Mouse (Mus musculus) bone marrow macrophage, adult 2 months (primary cell): ENCODE measurements around the gene Eif4g3. TPM values are rescaled to one million over a fixed set of nuclear protein-coding genes. Genes with fewer than 3 reads are reported as not detected.

ENCODE experiments used
- H3K27ac ChIP-seq: 2 replicates; pipeline ENCODE4 v1.5.1; 2012; ENCODE audit warnings: low read depth, low read length; ENCODE audit not compliant: insufficient read depth
- H3K4me1 ChIP-seq: 2 replicates; pipeline ENCODE4 v1.6.1; 2012; ENCODE audit warnings: low read length; ENCODE audit not compliant: control insufficient read depth, insufficient read depth
- H3K4me3 ChIP-seq: 2 replicates; pipeline ENCODE4 v1.5.1; 2012; ENCODE audit warnings: mild to moderate bottlenecking, low read length, moderate library complexity; ENCODE audit not compliant: insufficient read depth
- CTCF ChIP-seq: IDR thresholded peaks from 2 replicates; pipeline ENCODE4 v1.5.1; 2012; ENCODE audit warnings: low read depth, mild to moderate bottlenecking, low read length, moderate library complexity
- POLR2A ChIP-seq: IDR thresholded peaks from 2 replicates; pipeline ENCODE4 v1.6.1; 2012; ENCODE audit warnings: mild to moderate bottlenecking, low read depth, low read length, borderline replicate concordance
- polyA plus RNA-seq: library from polyadenylated mRNA; stranded (reverse); fragments of >200 nt; gene quantifications from 2 replicates; pipeline ENCODE4 v1.2.4, GENCODE M21; 2012; ENCODE audit not compliant: missing spikeins, insufficient read depth, insufficient read length

Eif4g3 gene
- polyA plus RNA-seq, 1 experiment: 74.3 TPM

- TF ChIP-seq POLR2A (no peak), CTCF (no peak)
- H3K4me1 ChIP-seq: peaks cover 10% of the 10 kb centered on the region
Observed at GRCm38 (mm10) chr4:138220761-138221160, 227.9 kb downstream of the Eif4g3 start.

GRCm38 (mm10) chr4:138221406-138221805 lies 228.6 kb downstream of the Eif4g3 start:
- Histone ChIP-seq H3K4me3 (no peak overlapping the region), H3K4me1 (peaks cover 9% of the 10 kb centered on the region), H3K27ac (no peak overlapping the region)
- TF ChIP-seq CTCF: no peak
- no peak for TF ChIP-seq POLR2A

More at GRCm38 (mm10) chr4:138220761-138221160, 227.9 kb downstream of the Eif4g3 start:
- no peak overlapping the region for H3K27ac ChIP-seq
- H3K4me3 ChIP-seq: no peak overlapping the region

- no peak overlapping the region for H3K27ac ChIP-seq
- TF ChIP-seq POLR2A (no peak), CTCF (no peak)
- peaks cover 9% of the 10 kb centered on the region for H3K4me1 ChIP-seq
- H3K4me3 ChIP-seq: no peak overlapping the region
Observed at GRCm38 (mm10) chr4:138222396-138222795, 229.6 kb downstream of the Eif4g3 start.

- no peak for TF ChIP-seq POLR2A
- TF ChIP-seq CTCF: no peak
- no peak overlapping the region for H3K27ac ChIP-seq
- peaks cover 8% of the 10 kb centered on the region for H3K4me1 ChIP-seq
- no peak overlapping the region for H3K4me3 ChIP-seq
Observed at GRCm38 (mm10) chr4:138223623-138224022, 230.8 kb downstream of the Eif4g3 start.

- Histone ChIP-seq H3K4me1 (no peaks in the 10 kb centered on the region), H3K27ac (no peak overlapping the region), H3K4me3 (no peak overlapping the region)
- TF ChIP-seq POLR2A (no peak), CTCF (no peak)
Observed at GRCm38 (mm10) chr4:138246756-138247665, 254.2 kb downstream of the Eif4g3 start.

GRCm38 (mm10) chr4:138250088-138250960 lies 257.5 kb downstream of the Eif4g3 start, which contains the start of the genes Sh2d5 and Kif17:
TSS of gene Sh2d5 (plus strand) at chr4:138250403.
TSS of gene Kif17 (plus strand) at chr4:138250435.
- H3K27ac ChIP-seq: no peak within 1 kb of the TSS
- no peak for TF ChIP-seq CTCF
- peak within 1 kb of the TSS; percentile 60 for H3K4me3 ChIP-seq
- H3K4me1 ChIP-seq: no peaks in the 10 kb centered on the region

GRCm38 (mm10) chr4:138251819-138252218 lies 259.0 kb downstream of the Eif4g3 start:
- TF ChIP-seq POLR2A (no peak), CTCF (no peak)
- Histone ChIP-seq H3K4me1 (no peaks in the 10 kb centered on the region), H3K27ac (no peak overlapping the region), H3K4me3 (peak overlapping the region; percentile 47)

GRCm38 (mm10) chr4:138252231-138252630 lies 259.4 kb downstream of the Eif4g3 start:
- H3K27ac ChIP-seq: no peak overlapping the region
- no peaks in the 10 kb centered on the region for H3K4me1 ChIP-seq
- TF ChIP-seq POLR2A: no peak
- no peak for TF ChIP-seq CTCF
- peak overlapping the region; percentile 47; the same call in 1 of the 2 replicates for H3K4me3 ChIP-seq

- Histone ChIP-seq H3K4me1 (peaks cover 3% of the 10 kb centered on the region; the same call in 1 of the 2 replicates), H3K27ac (no peak overlapping the region), H3K4me3 (no peak overlapping the region)
- TF ChIP-seq CTCF (no peak), POLR2A (no peak)
Observed at GRCm38 (mm10) chr4:138257116-138257687, 264.4 kb downstream of the Eif4g3 start.

Other genes with a start within 250 kb of the Eif4g3 start
- gene Alpl, start 196.6 kb upstream of the Eif4g3 start, polyA plus RNA-seq: 0.21 TPM in 1 of 2 replicates, not detected in the other
- gene Ece1, start 130.8 kb upstream of the Eif4g3 start, polyA plus RNA-seq: 14.1 and 18.3 TPM in 2 replicates
- 141 TPM in 2 replicates for gene Hp1bp3, start 223.3 kb downstream of the Eif4g3 start, polyA plus RNA-seq